Mouse (Mus musculus): ENCODE data around the gene Itpkb. TPM values are rescaled to one million over a fixed set of nuclear protein-coding genes. Genes with fewer than 3 reads are reported as not detected.

Itpkb gene
- polyA plus RNA-seq, 1 experiment from 2014 or later: 1.4 TPM

GRCm38 (mm10) chr1:180333588-180333987 lies 3.3 kb downstream of the Itpkb start:
- peaks cover 40% of the 10 kb centered on the region for H3K27me3 ChIP-seq (ENCODE audit: insufficient read depth, low read length)
- 0 out of 2 replicates have a peak overlapping the region, but pooled peaks have one; percentile 72 for H3K4me3 ChIP-seq (ENCODE audit: low read depth, low read length)
- no peak for DNase-seq
- 0 out of 2 replicates have a peak overlapping the region, but pooled peaks have one; percentile 9 for H3K9ac ChIP-seq (replicated peaks)
- no peak overlapping the region for H3K27ac ChIP-seq (ENCODE audit: low read depth)
- ATAC-seq: no peak
- TF ChIP-seq CTCF (IDR thresholded peaks at IDR 0.05; ENCODE audit: low read depth) (no peak), EP300 (IDR thresholded peaks at IDR 0.05; ENCODE audit: low read depth) (no peak)
- peak overlapping the region; percentile 92 for H3K4me2 ChIP-seq (ENCODE audit: low read depth, low read length)
- no peaks in the 10 kb centered on the region for H3K9me3 ChIP-seq (ENCODE audit: low read length)
- 49% methylated on average over 6 of the region's 6 CpGs for WGBS (ENCODE audit: insufficient replicate concordance)
- peaks cover 3% of the 10 kb centered on the region; the same call in 1 of the 2 replicates for H3K36me3 ChIP-seq (replicated peaks; ENCODE audit: insufficient read depth, low read length)
- H3K4me1 ChIP-seq (ENCODE audit: insufficient read depth): peaks cover 34% of the 10 kb centered on the region

- peak overlapping the region; percentile 92 for H3K4me2 ChIP-seq (ENCODE audit: low read depth, low read length)
- H3K36me3 ChIP-seq (replicated peaks; ENCODE audit: insufficient read depth, low read length): peaks cover 3% of the 10 kb centered on the region; the same call in 1 of the 2 replicates
- H3K9me3 ChIP-seq (ENCODE audit: low read length): no peaks in the 10 kb centered on the region
- peaks cover 27% of the 10 kb centered on the region for H3K4me1 ChIP-seq (ENCODE audit: insufficient read depth)
- peaks cover 35% of the 10 kb centered on the region for H3K27me3 ChIP-seq (ENCODE audit: insufficient read depth, low read length)
- no peak overlapping the region for H3K27ac ChIP-seq (ENCODE audit: low read depth)
- ATAC-seq (no peak), DNase-seq (no peak)
- TF ChIP-seq EP300 (IDR thresholded peaks at IDR 0.05; ENCODE audit: low read depth) (no peak), CTCF (IDR thresholded peaks at IDR 0.05; ENCODE audit: low read depth) (no peak)
- H3K9ac ChIP-seq (replicated peaks): no peak overlapping the region
- WGBS (ENCODE audit: insufficient replicate concordance): 42% methylated on average over 6 of the region's 6 CpGs
- H3K4me3 ChIP-seq (ENCODE audit: low read depth, low read length): no peak overlapping the region
Measured at GRCm38 (mm10) chr1:180334541-180334940, 4.3 kb downstream of the Itpkb start.

DNA sequence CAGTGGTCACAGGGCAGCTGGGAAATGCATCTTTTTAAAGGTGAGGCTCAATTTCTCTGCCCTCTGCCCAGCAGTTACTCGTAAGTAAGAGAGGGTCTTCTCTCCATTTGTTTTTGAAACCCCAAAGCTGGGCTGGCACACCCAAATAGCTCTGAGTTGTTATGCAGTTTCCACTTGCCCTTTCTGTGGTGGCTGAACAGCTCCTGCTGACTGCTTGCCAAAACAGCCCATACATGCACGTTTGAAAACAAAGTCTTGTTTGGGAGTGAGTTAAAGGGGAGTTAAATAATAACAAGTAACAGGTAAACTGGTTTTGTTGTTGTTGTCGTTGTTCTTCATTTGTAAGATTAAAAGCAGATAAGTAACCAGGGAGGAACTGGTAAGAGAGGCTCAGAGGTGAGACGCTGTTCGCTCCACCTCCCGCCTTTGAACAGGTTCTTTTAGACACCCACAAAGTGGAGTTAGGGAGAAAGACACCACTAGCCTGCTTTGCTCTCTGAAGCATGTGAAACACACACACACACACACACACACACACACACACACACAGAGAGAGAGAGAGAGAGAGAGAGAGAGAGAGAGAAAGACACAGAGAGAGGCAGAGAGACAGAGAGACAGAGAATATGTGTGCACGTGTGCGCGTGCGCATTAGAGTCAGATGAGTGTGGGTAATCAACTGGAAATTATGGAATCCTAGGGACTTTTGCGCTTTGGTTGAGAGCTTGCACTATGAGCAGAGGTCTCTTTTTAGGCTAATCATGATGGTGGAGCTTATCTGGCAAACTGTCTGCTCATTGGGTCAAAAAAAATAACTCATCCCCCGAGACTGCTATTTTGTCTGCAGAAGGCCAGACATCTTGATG lies 5.5 kb downstream of the Itpkb start:
- Histone ChIP-seq H3K4me2 (ENCODE audit: low read depth, low read length) (peak overlapping the region; percentile 42), H3K27me3 (ENCODE audit: insufficient read depth, low read length) (peaks cover 30% of the 10 kb centered on the region), H3K27ac (ENCODE audit: low read depth) (no peak overlapping the region), H3K9me3 (ENCODE audit: low read length) (no peaks in the 10 kb centered on the region), H3K36me3 (replicated peaks; ENCODE audit: insufficient read depth, low read length) (peaks cover 3% of the 10 kb centered on the region; the same call in 1 of the 2 replicates), H3K4me3 (ENCODE audit: low read depth, low read length) (no peak overlapping the region; the same call in 1 of the 2 replicates), H3K9ac (replicated peaks) (no peak overlapping the region), H3K4me1 (ENCODE audit: insufficient read depth) (peaks cover 27% of the 10 kb centered on the region)
- TF ChIP-seq CTCF (IDR thresholded peaks at IDR 0.05; ENCODE audit: low read depth) (no peak), EP300 (IDR thresholded peaks at IDR 0.05; ENCODE audit: low read depth) (no peak)
- DNase-seq (no peak), ATAC-seq (no peak)
- 72% methylated on average over 12 of the region's 12 CpGs for WGBS (ENCODE audit: insufficient replicate concordance)

DNA sequence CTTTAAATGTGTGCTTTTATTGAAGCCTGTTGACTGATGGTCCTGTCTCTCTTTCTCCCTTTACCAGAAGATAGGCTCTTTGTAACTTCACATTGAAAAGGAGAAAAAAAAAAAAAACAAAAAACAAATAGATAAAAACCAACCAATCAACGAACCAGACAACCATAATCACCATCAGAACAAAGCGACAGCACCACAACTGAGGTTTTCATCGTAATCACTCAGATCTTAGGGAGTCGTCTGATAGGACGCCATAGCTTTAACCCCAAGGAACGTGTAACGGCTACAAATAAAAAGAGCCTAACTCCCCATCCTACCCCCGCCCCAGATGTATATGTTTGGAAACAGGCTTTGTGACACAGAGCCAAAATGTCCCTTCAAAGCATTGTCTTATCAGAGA lies 8.1 kb downstream of the Itpkb start:
- TF ChIP-seq CTCF (IDR thresholded peaks at IDR 0.05; ENCODE audit: low read depth) (no peak), EP300 (IDR thresholded peaks at IDR 0.05; ENCODE audit: low read depth) (no peak)
- Histone ChIP-seq H3K4me3 (ENCODE audit: low read depth, low read length) (no peak overlapping the region), H3K9me3 (ENCODE audit: low read length) (no peaks in the 10 kb centered on the region), H3K9ac (replicated peaks) (no peak overlapping the region), H3K4me1 (ENCODE audit: insufficient read depth) (peaks cover 7% of the 10 kb centered on the region), H3K27me3 (ENCODE audit: insufficient read depth, low read length) (peaks cover 7% of the 10 kb centered on the region), H3K36me3 (replicated peaks; ENCODE audit: insufficient read depth, low read length) (no peaks in the 10 kb centered on the region; the same call in 1 of the 2 replicates), H3K4me2 (ENCODE audit: low read depth, low read length) (no peak overlapping the region), H3K27ac (ENCODE audit: low read depth) (no peak overlapping the region)
- WGBS (ENCODE audit: insufficient replicate concordance): 68% methylated on average over 8 of the region's 8 CpGs
- DNase-seq (no peak), ATAC-seq (no peak)

DNA sequence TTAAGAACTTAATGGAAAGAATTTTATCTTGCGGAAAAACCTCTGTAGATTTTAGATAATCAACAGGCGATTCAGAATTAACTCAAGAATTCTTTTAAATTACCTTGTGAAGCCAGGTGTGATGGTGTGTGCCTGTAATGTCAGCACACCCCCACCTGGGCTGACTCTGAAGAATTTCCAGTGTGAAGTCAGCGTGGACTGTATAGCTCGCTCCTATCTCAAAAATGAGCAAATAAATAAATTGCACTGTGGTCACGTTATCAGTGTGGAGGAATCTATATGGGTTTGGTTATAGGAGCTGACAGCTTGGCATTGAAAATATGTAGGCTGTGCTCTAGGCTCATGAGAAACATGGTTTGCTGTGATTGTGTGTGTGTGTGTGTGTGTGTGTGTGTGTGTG lies 8.9 kb downstream of the Itpkb start:
- H3K36me3 ChIP-seq (replicated peaks; ENCODE audit: insufficient read depth, low read length): no peaks in the 10 kb centered on the region; the same call in 1 of the 2 replicates
- TF ChIP-seq EP300 (IDR thresholded peaks at IDR 0.05; ENCODE audit: low read depth) (no peak), CTCF (IDR thresholded peaks at IDR 0.05; ENCODE audit: low read depth) (no peak)
- DNase-seq (no peak), ATAC-seq (no peak)
- no peaks in the 10 kb centered on the region; the same call in 1 of the 2 replicates for H3K4me1 ChIP-seq (ENCODE audit: insufficient read depth)
- H3K4me2 ChIP-seq (ENCODE audit: low read depth, low read length): no peak overlapping the region
- no peak overlapping the region for H3K9ac ChIP-seq (replicated peaks)
- 62% methylated on average over 5 of the region's 5 CpGs for WGBS (ENCODE audit: insufficient replicate concordance)
- no peaks in the 10 kb centered on the region for H3K9me3 ChIP-seq (ENCODE audit: low read length)
- peaks cover under 1% of the 10 kb centered on the region; the same call in 1 of the 2 replicates for H3K27me3 ChIP-seq (ENCODE audit: insufficient read depth, low read length)
- H3K4me3 ChIP-seq (ENCODE audit: low read depth, low read length): no peak overlapping the region
- H3K27ac ChIP-seq (ENCODE audit: low read depth): no peak overlapping the region

DNA sequence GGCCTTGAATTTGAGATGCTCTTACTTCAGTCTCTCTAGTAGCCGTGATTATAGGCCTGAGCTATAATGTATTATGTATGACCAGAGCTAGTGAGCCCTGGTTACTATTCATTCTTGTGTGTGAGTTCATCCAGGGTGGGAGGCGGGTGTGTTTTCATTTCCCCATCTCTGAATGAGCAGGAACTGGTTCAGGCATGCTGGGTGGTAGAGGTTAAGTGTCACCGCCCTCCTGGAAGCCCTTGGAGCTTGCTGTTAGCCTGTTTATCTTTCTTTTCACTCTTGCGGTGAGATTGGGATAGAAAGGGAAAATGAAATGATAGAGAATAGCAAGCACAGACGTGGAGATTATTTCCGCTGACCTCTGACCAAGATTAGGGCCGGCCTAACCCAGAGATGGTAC lies 12.7 kb downstream of the Itpkb start:
- no peaks in the 10 kb centered on the region for H3K9me3 ChIP-seq (ENCODE audit: low read length)
- WGBS (ENCODE audit: insufficient replicate concordance): 62% methylated on average over 7 of the region's 7 CpGs
- no peak overlapping the region for H3K4me3 ChIP-seq (ENCODE audit: low read depth, low read length)
- H3K36me3 ChIP-seq (replicated peaks; ENCODE audit: insufficient read depth, low read length): no peaks in the 10 kb centered on the region; the same call in 1 of the 2 replicates
- H3K27me3 ChIP-seq (ENCODE audit: insufficient read depth, low read length): no peaks in the 10 kb centered on the region
- DNase-seq (no peak), ATAC-seq (no peak)
- H3K4me1 ChIP-seq (ENCODE audit: insufficient read depth): no peaks in the 10 kb centered on the region; the same call in 1 of the 2 replicates
- H3K4me2 ChIP-seq (ENCODE audit: low read depth, low read length): no peak overlapping the region
- H3K9ac ChIP-seq (replicated peaks): no peak overlapping the region
- H3K27ac ChIP-seq (ENCODE audit: low read depth): no peak overlapping the region
- TF ChIP-seq CTCF (IDR thresholded peaks at IDR 0.05; ENCODE audit: low read depth) (no peak), EP300 (IDR thresholded peaks at IDR 0.05; ENCODE audit: low read depth) (no peak)
